Mouse (Mus musculus) T-cell, adult 2 months (primary cell): Measurements from ENCODE around the gene Adgrg1.
A peak's percentile ranks its signal among the peaks of the same experiment; 100 is the strongest.

ENCODE experiments used
- DNase-seq: peaks from one replicate; pipeline ENCODE4 v3.0.0; 2022; ENCODE audit warnings: low spot score

Adgrg1 gene

GRCm38 (mm10) chr8:94976651-94977417 lies 2.3 kb downstream of the Adgrg1 start:
- DNase-seq = peak; percentile 28

GRCm38 (mm10) chr8:94978131-94978530 lies 3.6 kb downstream of the Adgrg1 start:
- DNase-seq = no peak

GRCm38 (mm10) chr8:94978593-94979319 lies 4.2 kb downstream of the Adgrg1 start:
- DNase-seq = no peak

GRCm38 (mm10) chr8:94980176-94980575 lies 5.6 kb downstream of the Adgrg1 start:
- DNase-seq = no peak

- DNase-seq = no peak
Measured at GRCm38 (mm10) chr8:94980976-94981375, 6.4 kb downstream of the Adgrg1 start.

GRCm38 (mm10) chr8:94981848-94982247 lies 7.3 kb downstream of the Adgrg1 start:
- no peak for DNase-seq

- DNase-seq = no peak
Measured at GRCm38 (mm10) chr8:94983146-94983545, 8.6 kb downstream of the Adgrg1 start.

- DNase-seq = no peak
Measured at GRCm38 (mm10) chr8:94983881-94984516, 9.4 kb downstream of the Adgrg1 start.

GRCm38 (mm10) chr8:94985023-94985422 lies 10.5 kb downstream of the Adgrg1 start:
- DNase-seq = no peak

GRCm38 (mm10) chr8:94986676-94987075 lies 12.1 kb downstream of the Adgrg1 start:
- DNase-seq = no peak

- DNase-seq = no peak
Measured at GRCm38 (mm10) chr8:94987553-94987952, 13.0 kb downstream of the Adgrg1 start.

- no peak for DNase-seq
Measured at GRCm38 (mm10) chr8:94988619-94989018, 14.1 kb downstream of the Adgrg1 start.

- no peak for DNase-seq
Measured at GRCm38 (mm10) chr8:94989711-94990110, 15.2 kb downstream of the Adgrg1 start.

GRCm38 (mm10) chr8:94990598-94991453 lies 16.3 kb downstream of the Adgrg1 start:
- DNase-seq = no peak

- DNase-seq = no peak
Measured at GRCm38 (mm10) chr8:94991454-94991994, 17.0 kb downstream of the Adgrg1 start.

- DNase-seq = no peak
Measured at GRCm38 (mm10) chr8:94992010-94992409, 17.5 kb downstream of the Adgrg1 start.

GRCm38 (mm10) chr8:94992534-94992933 lies 18.0 kb downstream of the Adgrg1 start:
- no peak for DNase-seq

GRCm38 (mm10) chr8:94992996-94993724 lies 18.6 kb downstream of the Adgrg1 start:
- DNase-seq = no peak

GRCm38 (mm10) chr8:94994006-94994405 lies 19.5 kb downstream of the Adgrg1 start:
- no peak for DNase-seq

- no peak for DNase-seq
Measured at GRCm38 (mm10) chr8:94994510-94994909, 20.0 kb downstream of the Adgrg1 start.

- DNase-seq = no peak
Measured at GRCm38 (mm10) chr8:94995336-94995893, 20.9 kb downstream of the Adgrg1 start.
